Mouse (Mus musculus): ENCODE measurements around the gene Ptprg. TPM values are rescaled to one million over a fixed set of nuclear protein-coding genes. Genes with fewer than 3 reads are reported as not detected.

The Ptprg gene
- total RNA-seq (2022) = 10 to 100 TPM; 67.3 to 90.1 (median 75.5) TPM

DNA sequence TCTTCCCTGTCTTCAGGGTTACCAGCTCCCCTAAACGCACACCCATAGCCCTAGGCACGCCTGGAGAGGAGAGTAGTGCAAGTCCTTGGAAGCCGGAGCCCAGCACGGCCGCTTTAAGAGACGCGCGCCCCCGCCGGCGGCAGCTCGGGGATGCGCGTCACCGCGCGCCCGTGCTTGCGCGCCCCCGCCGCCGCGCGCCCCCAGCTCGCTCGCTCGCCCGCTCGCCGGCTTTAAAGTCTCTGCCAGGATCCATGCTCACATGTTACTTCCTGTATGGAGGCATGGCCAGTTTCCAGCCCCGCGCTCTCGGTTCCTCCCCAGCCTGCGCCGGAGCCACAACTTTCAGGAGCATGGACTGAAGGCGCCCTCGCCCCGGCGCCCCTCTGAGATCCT is at the start of gene Ptprg:
Gene Ptprg, plus strand, starts transcription at position 260 of the 393 bp plus-strand sequence.
- peak; percentile 72 to 83 for DNase-seq (ENCODE audit: low spot score in 2 of 2)

DNA sequence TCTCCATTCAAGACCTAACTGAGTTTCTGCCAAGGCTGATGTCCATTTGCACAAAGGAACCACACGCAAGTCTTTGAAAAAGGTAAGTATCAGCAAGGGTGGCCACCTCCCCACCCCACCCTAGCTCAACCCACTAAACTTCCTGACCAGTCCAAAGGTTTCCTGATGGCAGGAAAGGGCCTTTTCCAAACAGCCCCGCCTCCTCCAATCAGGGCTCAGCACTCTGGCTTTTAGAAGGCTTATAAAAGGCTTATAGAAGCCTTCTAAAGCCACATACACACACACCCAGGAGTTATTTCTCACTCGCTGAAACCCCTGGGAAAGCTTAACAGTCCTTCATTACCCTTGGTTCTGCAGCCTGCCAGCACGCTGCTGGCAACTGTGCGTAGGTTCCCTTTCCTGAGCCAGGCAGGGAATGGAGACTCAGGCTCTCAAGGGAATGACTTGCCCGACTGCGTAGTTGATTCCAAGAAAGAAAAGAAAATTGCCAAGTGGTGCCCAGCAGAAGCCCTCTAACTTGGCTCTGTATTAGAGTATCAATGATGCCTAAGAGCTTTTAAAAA is 49.4 kb upstream of the Ptprg start:
- DNase-seq (ENCODE audit: low spot score in 2 of 2) = no peak

DNA sequence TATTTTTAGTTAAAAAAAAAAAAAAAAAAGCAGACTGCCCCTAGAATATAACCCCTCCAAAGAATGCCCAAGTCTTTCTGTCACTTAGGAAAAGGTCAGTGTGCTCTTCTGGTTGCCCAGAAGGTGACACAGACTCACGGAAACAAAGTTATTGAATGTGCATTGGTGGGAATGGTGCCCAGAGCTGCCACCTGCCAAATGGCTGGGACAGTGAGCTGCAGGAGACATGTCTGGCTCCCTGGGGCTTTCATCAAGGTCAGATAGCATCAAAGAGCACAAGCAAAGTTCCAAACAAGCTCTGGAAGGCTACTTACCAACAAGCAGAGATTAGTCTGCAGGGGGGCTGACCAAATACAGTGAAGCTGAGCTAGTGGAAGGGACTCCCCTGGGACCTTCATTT is 43.2 kb upstream of the Ptprg start:
- DNase-seq (ENCODE audit: low spot score in 2 of 2) = no peak

DNA sequence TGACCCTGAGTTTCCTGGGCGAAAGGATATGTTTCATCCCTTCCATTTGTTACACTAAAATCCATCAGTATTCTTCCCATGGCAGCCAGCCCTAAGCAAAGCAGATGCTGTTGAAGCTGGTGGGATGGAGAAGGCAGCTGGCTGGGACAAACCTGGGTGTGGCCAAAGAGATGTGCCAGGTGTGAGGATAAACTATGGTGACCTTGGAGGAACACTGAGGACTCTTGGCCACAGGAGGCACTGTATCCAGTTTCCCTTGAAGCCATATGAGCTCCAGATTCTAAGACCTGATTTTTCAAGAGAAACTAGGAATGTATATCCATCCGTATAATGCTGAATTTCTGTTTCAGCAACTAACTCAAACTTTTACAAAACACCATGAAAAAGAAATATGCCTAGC is 34.2 kb upstream of the Ptprg start:
- no peak for DNase-seq (ENCODE audit: low spot score in 2 of 2)

DNA sequence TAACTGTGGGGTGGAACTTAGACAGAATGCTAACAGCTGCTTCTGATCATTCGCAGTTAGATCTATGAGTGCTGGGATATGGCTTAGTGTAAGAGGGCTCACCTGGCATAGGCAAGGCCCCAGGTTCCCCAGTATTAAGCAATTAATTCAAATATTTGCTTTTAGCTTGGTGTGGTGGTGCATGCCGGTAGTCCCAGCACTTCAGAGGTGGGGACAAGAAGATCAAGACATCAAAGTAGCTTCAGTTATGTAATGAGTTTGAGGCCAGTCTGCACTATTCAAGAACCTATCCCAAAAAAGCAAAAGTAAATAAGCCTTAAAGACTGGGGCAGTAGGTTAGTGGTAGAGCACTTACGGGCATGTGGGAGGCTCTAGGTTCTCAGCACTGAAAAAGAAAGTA is 30.3 kb upstream of the Ptprg start:
- DNase-seq (ENCODE audit: low spot score in 2 of 2) = no peak

DNA sequence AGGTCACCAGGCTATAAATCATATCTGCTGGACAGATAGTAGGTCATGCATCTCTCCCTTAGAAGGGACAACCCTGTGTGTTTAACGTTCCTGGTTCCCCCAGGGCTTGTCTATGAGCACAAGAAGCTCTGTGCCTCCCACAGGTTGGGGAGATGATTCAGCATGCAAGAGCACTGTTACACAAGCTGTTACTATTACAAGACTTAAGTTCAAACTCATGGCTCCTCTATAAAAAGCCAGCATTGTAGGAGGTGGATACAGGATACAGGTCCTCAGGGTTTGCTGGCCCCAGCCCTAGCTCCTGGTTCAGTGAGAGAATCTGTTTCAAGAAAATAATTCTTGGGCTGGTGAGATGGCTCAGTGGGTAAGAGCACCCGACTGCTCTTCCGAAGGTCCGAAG is 23.7 kb upstream of the Ptprg start:
- DNase-seq (ENCODE audit: low spot score in 2 of 2) = no peak

DNA sequence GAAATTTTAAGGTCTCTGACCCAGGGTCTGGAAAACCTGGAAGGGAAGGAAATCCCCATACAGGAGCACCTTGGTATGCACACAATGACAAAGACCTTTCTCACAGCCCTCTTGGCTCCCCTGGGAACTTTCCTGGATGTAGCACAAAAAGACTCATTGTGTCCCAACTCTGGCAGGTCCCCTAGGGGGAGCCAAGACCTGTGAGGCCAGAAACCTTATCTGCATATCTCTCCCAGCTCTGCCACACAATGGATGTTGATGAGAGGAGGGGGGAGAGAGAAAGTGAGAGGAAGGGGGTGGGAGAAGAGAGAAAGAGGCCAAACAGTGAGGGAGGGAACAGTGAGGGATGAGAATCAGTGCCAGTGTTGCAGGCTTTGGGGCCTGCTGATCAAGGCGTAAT is 18.9 kb upstream of the Ptprg start:
- no peak for DNase-seq (ENCODE audit: low spot score in 2 of 2)

DNA sequence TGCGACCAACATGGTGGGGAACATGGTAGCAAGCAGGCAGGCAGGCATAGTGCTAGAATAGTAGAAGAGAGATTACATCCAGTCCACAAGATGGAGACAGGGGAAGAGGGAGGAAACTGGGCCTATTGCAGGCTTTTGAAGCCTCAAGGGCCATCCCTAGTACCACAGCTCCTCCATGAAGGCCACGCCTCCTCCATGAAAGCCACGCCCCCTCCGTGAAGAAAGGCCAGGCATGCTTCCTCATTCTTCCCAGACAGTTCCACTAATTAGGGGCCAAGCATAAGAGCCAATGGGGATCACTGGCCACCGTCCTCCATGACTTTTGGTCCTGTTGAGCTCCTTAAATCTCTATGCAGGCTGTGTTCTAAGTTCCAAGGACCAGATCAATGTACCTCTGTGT is 17.2 kb upstream of the Ptprg start:
- no peak for DNase-seq (ENCODE audit: low spot score in 2 of 2)

DNA sequence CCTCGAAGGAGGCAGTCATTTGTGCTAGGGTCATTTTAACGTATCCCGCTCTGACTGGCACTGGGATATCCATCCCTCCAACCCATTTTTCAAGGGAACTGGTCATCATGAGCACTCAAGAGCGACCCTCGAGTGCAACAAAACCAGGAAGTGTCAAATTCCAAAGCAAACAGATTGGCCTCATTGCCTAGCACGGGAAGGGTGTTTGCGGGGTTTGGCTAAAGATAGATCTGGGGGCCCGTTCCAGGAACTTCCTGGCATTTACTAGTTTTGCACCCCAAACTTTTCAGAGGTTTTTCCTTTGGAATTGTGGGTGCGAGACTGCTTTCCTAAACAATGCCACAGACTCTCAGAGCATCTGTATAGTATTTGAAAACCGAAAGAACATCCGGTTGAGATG is 1.4 kb upstream of the Ptprg start:
- DNase-seq (ENCODE audit: low spot score in 2 of 2) = no peak

DNA sequence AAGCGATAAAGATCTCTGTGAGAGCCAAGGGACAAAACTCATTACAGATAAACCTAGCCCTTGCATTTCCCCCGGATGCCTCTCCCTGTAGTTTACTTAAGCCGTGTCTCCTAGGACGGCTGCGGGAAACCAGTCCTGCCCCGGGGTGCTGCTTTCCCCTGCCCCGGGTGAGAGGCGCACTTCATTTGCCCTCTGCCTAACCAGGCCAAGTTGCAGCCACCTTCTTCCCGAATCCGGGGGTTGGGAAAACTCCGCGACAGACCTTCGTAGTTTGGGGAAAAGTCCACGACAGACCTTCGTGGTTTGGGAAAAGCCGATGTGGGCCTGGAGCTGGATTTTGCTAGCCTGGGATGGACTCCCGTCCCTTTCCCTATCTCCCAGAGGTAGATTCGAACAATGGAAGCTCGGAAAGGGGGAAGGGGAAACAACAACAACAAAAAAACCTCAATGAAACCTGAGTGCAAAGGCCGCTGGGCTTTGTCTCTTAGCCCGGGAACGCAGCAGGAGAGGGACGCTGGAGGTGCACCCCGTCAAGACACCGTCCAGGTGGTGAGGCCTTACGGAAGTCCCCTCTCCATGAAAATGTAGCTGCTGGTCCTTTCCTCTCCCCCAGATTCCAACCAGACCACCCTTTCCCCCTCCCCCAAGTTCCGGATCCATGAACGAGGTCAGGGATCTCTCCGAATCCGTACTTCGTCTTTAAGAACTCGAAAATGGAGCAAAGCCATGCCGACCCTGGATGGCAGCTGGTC is 635 bp upstream of the Ptprg start:
- DNase-seq (ENCODE audit: low spot score in 2 of 2) = peak in 1 of 2 experiments; percentile 14

DNA sequence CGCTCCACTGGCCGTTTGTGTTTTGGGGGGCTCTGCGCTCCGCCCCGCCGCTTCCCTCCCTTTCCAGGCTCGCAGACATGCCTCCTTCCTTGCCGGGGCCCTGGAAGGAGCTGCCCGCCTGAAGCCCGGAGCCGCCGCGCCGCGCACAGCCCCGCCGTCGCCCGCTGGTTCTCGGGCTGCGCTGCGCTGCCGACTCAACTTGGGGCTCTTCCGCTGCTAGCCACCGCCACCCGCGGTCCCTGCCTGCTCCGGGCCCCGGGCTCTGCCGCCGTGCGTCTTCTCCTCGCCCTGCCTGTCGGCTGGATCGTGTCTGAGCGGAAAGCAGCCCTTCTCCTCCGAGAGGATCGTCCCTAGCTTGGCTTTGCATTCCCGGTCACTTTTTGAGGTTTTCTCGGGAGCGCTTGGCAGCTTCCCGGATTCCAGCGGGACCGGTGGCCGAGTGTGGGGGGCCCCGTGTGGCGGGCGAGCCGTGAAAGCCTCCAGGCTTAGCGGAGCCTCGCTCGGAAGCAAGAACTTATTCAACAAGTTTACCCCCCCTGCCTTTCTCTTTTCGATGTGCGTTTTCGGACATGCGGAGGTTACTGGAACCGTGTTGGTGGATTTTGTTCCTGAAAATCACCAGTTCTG is 460 bp downstream of the Ptprg start:
- peak in 1 of 2 experiments; percentile 21 for DNase-seq (ENCODE audit: low spot score in 2 of 2)

DNA sequence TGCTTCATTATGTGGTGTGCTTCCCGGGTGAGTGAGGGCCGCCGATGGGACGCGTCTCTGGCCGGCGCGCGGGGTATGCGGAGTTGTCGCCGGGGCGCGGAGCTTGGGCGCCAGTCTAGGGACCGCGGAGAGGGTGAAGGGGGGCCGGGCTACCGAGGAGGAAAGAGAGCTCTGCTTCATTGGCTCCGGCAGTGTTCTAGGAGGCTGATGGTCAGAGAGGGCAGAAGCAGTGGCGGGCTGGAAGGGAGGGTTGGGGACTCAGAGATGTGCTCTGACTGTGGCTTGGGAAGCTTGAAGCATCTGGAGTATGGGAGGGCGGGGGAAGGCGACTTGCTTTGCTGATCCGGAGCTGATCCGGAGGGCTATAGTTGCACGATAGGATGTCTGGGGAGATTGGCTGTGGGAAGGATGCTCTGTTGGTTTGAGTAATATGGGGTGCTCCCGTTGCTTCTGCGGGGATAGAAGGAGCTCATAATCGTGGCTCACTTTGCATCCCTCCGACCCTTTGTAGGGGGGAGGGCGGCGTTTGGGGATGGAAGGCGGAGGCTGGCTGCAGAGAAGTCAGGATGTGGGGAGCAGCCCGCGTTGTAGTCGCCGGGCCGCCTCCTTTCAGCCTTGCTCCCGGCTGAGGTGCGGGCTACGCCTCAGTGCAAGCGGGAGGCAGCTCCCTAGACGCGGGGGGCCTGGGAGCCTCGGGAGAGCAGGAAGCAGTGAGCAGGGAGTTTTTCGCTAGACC is 1.1 kb downstream of the Ptprg start:
- DNase-seq (ENCODE audit: low spot score in 2 of 2) = peak; percentile 36 to 51

DNA sequence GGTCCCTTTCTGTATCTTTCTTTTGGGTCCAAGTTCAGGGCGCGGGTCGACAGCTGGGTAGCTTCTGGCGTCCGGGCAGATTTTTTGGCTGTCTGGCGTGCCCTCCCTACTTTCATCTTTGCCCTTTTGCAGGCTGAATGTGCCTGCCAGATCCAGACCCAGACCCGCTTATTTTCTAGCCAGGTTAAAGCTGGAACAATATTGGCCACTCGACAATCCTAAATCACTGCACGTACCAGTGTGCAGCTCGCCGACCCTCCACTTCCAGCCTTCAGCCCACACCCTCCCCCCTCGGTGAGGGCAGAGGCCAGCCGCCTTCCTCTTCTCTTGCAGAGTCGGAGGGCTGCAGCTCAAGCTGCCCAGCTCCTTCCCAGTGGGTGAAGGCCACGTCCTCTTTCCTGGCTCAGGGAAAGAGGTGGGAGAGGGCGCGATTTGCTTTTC is 1.7 kb downstream of the Ptprg start:
- no peak for DNase-seq (ENCODE audit: low spot score in 2 of 2)

DNA sequence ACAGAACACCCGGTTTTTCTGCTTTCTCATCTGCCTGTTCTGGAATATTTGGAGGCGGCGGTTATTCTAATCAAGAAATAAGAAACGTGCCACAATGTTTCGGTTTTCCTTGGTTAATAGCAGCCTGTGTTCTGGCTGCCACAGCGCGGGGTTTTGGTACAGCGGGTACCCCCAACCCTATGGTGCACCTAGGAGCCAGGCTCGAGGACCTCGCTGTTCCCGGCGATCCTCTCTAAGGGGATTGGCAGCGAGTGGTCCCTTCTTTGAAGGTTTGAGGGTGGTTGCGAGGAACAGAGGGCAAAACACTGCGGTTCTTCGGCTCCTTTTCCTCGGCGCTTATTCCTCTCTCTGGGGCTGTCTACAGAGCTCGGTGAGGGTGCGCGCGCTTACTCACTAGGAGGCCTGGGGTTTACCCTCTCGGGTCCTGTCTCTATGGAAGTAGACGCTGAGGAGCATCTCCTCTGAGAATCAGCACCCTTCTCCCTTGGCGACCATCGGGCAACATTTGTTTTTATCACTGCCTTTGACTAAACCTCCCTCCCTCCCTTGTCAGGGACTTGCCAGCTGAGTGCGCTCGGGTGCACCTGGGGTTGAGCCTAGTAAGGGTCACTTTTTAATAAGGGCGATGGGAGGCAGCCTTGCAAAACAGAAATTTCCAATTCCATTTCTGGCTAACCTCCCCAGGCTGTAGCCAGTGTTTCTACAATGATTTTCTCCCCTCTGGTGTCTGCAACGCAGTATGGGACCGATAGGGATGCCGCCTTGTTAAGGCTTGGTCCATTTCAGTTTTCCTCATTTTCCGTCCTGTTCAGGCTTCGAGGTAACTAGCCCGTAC is 2.4 kb downstream of the Ptprg start:
- DNase-seq (ENCODE audit: low spot score in 2 of 2) = peak; percentile 33 to 51

DNA sequence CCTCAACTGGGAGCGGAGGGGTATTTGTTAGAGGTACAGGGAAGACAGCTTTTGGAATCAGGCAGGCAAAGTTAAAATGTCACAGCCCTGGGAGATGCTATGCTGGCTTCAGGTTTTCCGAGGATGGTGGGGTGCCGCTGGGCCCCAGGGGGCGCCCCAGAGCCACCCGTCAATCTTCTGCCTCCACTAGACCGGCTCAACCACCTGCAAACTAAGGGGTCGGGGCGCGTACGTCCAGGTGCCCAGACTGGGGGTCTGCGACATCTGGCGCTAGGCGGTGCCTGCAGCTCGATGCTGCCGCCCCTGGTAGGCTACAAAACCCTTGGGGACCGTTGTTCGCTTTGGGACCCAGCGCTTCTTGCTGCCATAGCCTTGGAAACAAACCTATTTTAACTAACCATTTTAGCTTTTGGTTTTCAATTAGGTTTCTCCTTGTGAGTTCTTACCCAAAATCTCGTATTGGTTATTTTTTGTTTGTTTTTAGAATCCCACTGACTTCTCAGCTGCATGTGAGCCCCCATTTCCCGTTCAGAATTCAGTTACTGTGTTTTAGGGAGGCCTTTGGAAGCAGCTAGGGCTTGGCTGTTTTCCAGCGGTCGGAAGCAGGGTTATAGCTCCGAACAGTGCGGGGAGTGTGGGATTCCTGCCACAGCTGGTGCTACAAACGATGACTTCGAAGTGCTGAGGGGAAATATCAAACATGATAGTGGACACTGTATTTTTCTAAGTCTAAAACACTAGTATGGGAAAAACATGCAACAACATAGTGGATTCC is 3.2 kb downstream of the Ptprg start:
- peak; percentile 68 to 75 for DNase-seq (ENCODE audit: low spot score in 2 of 2)

DNA sequence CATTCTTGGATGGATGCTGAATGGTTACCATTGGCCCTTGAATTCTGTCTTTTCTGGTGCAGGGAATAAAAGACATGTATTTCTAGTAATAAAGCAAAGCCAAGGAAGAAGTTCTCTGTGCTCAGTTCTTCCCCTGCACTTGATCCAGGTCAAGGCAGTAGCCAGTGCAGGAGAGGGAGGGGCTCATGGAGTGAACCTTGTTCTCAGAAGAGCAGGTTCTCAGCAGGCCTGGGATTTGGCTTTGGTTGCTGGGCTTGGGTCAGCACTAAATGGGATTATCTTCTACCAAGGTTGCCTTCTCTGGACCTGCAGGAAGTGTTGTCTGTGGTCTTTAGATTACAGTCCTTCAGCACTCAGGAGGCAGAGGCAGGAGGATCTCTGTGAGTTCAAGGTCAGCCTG is 5.2 kb downstream of the Ptprg start:
- DNase-seq (ENCODE audit: low spot score in 2 of 2) = no peak

DNA sequence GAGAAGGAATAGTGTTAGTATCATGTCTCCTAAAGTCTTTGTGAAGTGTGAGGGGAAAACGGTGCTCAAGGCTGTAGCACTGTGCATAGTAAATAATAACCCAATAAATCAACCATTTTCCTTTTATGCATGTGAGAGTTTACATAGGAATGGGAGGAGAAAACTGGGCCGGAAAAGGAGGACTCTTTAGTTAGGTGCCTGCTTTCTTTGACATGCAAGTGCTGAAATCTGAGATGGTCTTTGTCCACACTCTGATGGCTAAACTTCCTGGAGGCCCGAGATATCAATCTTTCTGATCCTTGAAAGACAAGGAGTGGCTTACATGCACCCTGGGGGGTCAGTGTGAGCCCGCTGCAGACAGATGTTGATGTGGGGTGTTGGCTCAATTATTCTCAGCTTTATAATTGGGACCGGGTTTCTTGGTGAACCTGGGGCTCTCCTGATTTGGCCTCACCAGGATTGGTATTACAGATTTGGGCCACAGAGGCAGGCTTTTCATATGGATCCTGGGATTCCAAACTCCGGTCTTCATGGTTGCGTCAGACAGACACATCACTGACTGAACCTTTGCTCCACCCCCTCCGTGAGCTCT is 7.4 kb downstream of the Ptprg start:
- no peak for DNase-seq (ENCODE audit: low spot score in 2 of 2)

DNA sequence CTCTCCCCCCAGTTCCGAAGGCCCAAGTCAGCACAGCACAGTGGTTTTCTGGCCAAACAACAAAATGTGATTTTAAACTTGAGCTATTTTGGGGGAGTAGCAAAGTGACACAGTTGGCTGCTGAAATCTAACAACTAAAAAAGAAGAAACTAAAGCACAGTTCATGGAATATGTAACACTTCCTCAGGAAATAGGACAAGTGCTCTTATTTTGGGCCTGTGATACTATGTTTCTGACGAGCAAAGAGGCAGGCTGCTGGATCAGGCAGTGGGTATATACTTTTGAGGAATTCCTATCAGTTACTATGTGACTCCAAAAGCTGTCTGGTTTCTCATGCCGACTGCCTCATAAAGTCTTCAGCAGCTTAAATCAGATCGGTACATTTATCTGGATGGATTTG is 8.1 kb downstream of the Ptprg start:
- DNase-seq (ENCODE audit: low spot score in 2 of 2) = no peak

DNA sequence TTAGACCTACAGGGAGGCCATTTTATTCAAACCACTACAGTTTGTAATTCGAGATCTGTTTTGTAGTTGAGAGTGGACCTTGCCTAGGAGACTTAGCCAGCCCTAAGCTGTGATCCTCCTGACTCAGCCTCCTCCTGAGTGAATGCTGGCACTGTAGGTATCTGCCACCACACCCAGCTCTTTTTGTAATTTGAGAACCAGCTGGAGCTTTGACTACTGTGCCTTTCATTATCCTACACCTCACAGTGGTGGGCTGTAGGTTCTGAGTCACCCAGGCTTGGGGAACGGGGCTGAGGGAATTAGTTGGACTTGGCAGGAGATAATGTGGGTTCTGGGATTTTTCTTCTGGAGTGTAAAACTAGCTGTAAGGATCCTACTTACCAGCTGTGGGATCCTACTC is 9.5 kb downstream of the Ptprg start:
- peak in 1 of 2 experiments; percentile 58 for DNase-seq (ENCODE audit: low spot score in 2 of 2)

DNA sequence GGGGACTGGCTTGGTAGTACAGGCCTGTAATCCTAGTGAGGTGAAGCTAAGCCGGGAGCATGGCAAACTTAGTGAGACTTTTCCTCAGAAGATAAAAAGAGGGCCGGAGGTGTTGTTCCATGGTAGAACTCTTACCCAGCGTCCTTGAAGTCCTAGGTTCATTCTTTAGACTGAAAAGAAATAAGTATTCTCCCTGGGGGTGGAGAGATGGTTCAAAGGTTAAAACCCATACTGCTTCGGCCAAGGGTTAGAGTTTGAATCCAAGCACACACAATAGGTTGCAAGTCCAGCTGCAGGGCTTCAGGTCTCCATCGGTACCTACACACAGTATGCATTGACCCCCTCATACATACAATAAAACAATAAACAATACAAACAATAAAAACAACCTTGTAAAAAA is 10.3 kb downstream of the Ptprg start:
- DNase-seq (ENCODE audit: low spot score in 2 of 2) = no peak
